Mouse (Mus musculus) cerebellum, postnatal 25 days (tissue): ENCODE measurements around the gene Pacsin2.
"Not testable (repeated sequence)": the region's sequence is repeated elsewhere in the genome, so short reads cannot be mapped to it uniquely, and the experiment has no call there.

Experiments
- DNase-seq, 2 experiments: peaks; one replicate each; pipeline ENCODE4 v3.0.0; 2021; ENCODE audit warnings: mixed read lengths in 2 of 2

Gene Pacsin2

GRCm38 (mm10) chr15:83478096-83478495 lies 13.7 kb upstream of the Pacsin2 start:
- DNase-seq = no peak

DNA sequence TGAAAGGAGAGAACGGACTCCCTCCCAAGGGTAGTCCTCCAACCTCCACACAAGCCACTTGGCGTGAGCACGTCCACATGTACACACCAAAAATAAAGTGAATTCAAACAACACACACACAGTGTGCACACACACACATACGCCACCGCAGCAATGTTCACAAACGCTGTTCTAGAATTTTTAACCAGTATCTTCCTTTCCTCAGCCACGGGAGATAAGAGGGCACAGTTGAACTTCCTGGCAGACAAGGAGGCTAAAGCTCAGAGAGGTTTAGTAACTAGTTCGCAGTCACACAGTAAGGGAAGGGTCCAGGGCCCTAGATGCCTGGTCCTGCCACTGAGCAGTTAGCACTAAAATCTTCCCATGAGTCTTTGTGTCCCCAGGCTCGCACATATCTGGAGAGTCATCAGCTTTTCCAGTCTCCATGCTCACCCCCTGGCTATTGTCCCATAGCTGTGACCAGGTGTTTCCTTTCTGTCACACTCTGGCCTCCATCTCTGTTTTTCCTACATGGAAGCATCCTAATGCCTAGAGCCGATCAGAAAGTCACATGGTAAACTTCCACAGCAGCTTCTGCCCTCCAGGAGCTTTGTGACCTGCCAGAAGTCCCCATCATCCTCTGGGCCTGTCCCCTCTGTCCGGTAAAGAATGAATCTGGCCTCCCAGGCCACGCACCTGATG lies 12.3 kb upstream of the Pacsin2 start:
- no peak for DNase-seq

- DNase-seq = no peak
These were observed 10.0 kb upstream of the Pacsin2 start for GRCm38 (mm10) chr15:83474466-83474836.

DNA sequence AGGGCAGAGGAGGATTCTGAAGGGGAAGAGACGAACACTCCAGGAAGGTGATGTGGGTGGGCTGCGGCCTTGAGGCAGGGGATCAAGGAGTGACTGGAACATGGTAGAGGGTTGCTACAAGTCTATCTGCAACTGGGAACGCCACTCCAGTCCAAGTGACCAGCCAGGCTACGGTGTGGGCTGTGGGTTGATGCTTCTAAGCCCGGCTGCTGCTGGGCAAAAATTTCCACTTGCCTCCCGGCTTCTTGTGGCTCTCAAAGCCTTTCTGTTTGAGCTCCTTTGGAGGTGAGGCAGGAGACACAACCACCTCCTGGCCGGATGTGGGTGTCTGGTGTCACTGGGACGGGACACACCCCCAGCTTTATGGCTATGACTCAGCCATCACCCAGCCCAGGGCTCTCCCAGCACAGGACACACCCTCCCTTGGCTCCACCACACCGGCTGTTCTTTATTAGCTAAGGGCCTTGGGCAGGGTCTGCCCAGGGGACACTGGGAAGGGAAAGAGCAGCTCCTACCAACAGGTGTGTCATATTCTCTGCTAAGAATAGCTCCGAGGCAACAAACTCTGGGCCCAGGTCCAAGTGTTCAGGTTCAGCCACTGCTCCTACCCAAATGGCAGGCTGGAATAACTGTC lies 9.5 kb upstream of the Pacsin2 start:
- peak in 1 of 2 experiments; percentile 17 for DNase-seq

DNA sequence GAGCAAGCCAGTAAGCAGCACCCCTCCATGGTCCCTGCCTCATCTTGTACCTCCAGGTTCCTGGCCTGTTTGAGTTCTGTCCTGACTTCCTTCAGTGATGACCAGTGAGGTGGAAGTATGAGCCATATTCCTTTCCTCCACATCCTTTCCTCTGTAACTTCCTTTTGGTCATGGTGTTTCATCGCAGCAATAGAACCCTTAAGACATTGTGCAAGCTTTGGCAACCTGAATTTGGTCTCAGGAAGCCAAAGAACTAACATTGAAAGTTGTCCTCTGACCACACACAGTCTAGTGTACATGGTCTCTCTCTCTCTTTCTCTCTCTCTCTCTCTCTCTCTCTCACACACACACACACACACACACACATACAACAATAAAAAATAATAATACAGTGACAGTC lies 8.8 kb upstream of the Pacsin2 start:
- DNase-seq = no peak

DNA sequence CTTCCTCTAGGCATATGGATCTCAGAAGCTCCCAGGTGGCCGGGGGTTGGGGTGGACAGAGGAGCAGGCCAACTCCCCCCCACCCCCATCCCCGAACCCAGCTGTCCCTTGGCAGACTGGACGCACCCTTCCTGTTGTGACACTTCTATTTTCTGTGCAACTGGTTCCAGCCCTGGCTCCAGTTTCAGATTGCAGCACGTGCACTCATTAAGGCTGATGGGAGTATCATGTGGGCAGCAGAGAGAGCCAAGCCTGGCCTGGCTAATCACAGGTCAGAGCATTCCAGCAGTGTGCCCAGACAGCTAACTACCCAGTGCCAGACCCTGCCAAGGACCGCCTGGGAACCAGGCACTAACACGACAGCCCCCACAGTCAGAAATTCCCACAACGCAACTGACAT lies 7.1 kb upstream of the Pacsin2 start:
- peak; percentile 12 to 22 for DNase-seq

DNA sequence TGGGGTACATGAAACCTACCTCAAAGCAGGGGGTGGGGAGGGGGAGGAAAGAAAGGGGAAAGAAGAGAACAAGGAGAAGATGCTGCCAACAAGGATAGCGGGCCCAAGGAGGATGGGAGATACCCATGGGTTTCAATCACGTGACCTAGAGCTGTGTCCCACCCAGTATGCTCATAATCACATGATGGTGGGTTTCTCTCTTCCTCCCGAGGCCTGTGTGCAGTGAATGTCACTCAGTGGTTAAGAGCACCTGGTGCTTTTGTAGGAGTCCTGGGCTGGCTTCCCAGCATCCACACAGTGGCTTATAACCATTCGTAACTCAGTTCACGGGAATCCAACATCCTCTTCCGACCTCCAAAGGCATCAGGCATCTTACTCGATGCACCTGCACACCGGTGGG lies 6.0 kb upstream of the Pacsin2 start:
- DNase-seq = no peak

DNA sequence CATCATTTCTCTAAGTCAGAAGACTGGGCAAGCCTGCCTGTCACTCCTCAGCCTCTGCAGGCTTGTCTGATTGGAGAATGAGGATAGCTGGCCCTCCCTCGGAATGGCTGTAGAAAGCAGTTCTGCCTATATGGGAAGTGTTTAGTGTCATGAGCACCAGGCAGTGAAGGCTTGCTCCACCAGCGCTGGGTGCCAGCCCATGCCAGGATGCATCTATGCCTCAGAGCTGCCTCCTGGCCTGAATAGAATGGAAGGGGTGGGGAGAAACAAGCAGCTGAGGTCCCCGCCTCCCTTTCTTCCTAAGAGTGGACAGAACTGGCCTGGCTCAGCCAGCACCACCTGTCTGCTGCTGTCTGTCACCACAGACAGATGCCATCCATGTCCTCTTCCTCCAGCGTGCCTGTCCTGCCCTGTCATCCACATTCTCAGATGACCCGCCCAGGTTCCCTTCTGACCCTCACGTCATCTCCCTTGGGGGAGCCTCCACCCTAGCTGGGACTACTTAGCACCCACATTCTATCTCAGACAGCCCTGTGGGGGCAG lies 4.9 kb upstream of the Pacsin2 start:
- no peak for DNase-seq

GRCm38 (mm10) chr15:83467232-83467966 lies 3.0 kb upstream of the Pacsin2 start:
- DNase-seq = no peak

GRCm38 (mm10) chr15:83466331-83466730 lies 1.9 kb upstream of the Pacsin2 start:
- DNase-seq = no peak

GRCm38 (mm10) chr15:83464905-83465650 lies 672 bp upstream of the Pacsin2 start:
- peak in 1 of 2 experiments; percentile 21 for DNase-seq

GRCm38 (mm10) chr15:83463369-83464082 lies 880 bp downstream of the Pacsin2 start:
- no peak for DNase-seq

DNA sequence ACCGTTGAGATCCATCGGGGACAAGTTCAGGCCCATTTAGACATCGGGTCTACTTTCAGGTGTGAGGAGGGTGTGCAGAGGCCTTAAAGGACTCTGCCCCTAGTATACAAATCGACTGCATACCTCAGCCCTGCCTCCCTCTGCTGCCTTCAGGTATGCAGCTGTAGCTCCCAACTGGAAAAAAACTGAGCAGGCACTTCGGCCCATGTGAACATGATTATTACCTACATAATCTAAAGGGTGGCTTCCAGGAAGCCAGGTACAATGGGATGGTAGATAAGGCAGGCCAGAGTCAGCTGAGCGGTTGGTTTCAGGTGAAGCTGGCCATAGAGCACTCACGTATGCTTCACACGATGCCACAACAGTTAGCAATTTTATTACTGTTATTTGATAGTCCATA lies 2.1 kb downstream of the Pacsin2 start:
- DNase-seq = not testable (repeated sequence)

DNA sequence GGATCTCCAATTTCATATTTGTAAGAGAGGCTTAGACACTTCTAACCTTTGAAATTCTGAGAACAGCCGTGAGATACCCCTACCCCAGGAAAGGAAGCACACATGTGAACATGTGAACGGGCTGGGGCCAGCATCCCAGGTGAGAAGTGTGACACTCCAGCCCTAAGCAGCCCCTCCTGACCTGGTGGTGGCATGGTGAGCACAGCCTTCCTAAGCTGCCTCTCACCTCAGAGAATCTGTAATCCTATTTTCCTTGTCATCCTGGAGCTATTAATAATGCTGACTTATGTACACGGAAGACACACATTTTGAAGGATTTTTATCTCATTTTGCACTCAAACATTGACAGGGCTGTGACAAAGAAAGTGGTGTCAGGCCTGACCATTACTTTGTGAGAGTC lies 3.5 kb downstream of the Pacsin2 start:
- DNase-seq = no peak

GRCm38 (mm10) chr15:83457541-83457940 lies 6.9 kb downstream of the Pacsin2 start:
- DNase-seq = no peak

- no peak for DNase-seq
These were observed 8.8 kb downstream of the Pacsin2 start for GRCm38 (mm10) chr15:83455637-83456036.

- DNase-seq = no peak
These were observed 9.4 kb downstream of the Pacsin2 start for GRCm38 (mm10) chr15:83455034-83455433.

DNA sequence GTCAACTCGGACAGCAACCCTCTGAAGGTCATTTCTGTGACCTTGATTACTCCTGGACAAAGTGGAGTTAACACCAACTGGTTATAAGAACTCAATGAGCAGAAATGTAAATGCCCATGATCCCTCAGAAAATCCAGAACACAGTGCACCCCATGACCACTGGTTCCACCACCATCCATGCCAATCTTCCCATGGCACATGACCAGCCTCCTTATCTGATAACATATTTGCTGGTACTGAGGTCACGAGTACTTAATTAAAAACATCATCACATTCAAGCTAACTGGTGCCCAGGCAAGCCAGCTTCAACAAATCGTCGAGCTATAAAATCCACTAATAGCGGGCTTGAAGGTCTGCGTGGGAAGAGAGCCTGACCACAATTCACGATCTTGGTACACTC lies 10.0 kb downstream of the Pacsin2 start:
- DNase-seq = no peak

DNA sequence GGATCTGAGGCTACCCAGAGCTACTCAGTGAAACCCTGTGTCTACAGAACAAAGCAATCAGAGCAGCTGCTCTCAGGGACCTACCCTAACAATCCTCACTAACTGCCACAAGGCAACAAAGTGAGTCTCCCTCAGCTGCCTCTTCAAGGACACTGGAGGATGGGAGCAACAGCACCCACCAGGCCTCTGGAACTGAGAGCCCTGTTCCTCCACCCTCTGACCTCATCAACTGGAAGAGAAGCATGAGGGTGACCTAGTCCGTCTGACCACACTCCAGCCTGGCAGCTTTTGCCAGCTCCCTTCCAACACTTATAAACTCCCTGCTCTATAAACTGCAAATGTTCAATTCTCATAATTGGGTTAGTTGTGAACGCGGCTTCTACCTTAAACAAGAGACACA lies 10.5 kb downstream of the Pacsin2 start:
- no peak for DNase-seq

DNA sequence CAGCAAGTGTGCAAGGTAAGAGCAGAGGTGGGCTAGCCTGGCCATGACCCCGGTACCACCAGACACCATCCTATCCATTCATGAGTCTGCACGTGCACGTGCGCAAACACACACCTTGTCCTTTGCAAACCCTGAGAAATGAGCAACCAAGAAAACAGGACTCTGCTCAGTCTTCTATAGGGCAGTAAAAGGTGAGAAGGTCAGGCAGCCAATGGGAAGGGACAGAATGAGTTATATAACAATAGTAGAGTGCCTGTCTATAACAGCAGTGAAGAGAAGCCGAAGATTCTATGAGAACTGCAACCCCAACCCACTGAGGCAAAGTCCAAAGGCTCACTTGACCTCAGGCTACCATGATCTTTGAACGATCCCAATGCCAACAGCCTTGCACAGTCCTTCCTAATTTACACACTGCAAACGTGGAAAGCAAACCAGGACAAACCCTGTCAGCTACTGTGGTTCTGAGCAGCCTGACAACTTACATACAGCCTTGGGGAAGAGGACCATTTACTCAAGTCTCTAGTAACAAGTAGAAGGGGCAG lies 12.1 kb downstream of the Pacsin2 start:
- DNase-seq = no peak

- no peak for DNase-seq
These were observed 12.7 kb downstream of the Pacsin2 start for GRCm38 (mm10) chr15:83451621-83452210.

DNA sequence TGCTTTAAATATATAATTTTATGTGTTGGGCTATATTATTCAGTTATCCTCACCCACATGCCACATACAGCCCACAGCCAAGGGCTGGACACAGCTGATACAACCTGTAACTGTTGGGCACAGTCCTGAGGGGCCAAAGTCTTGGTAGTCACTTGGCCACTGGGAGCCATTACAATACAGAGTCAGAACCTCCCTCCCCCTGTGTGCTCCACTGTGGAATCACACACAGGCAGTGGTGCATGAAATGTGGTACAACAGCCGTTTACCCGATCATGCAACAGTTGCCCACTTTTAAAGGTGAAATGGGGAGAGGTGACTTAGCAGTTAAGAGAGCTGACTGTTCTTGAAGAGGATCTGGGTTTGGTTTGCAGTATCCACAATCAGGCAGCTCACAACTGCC lies 14.4 kb downstream of the Pacsin2 start:
- DNase-seq = no peak
